Mouse (Mus musculus): ENCODE measurements around the gene Dhx32. TPM values are rescaled to one million over a fixed set of nuclear protein-coding genes. Genes with fewer than 3 reads are reported as not detected.

Dhx32 gene
- polyA plus RNA-seq, 1 experiment, result 20.8 TPM

DNA sequence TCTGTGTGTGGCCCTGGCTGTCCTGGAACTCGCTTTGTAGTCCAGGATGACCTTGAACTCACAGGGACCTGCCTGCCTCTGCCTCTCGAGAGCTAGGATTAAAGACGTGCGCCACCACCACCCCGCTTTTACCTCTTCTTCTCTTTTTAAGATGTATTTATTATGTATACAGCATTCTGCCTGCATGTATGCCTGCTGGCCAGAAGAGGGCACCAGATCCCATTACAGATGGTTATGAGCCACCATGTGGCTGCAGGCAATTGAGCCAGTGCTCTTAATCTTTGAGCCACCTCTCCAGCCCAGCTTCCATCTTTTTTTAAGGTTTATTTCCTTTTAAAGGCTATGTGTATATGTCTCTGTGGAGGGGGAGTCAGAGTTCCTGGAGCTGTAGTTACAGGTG is 98.4 kb downstream of the Dhx32 start:
- Histone ChIP-seq H3K4me1 (replicated peaks; ENCODE audit: control insufficient read depth, insufficient read depth, low read length) (no peaks in the 10 kb centered on the region), H3K4me3 (ENCODE audit: control insufficient read depth, insufficient read depth, low read length) (no peak overlapping the region), H3K27me3 (ENCODE audit: control insufficient read depth, insufficient read depth, low read length) (no peaks in the 10 kb centered on the region), H3K36me3 (ENCODE audit: control insufficient read depth, insufficient read depth, low read length) (no peaks in the 10 kb centered on the region), H3K27ac (ENCODE audit: control insufficient read depth, insufficient read depth, low read length) (no peak overlapping the region)
- 91% methylated on average over 5 of the region's 5 CpGs for WGBS
- no peak for DNase-seq
- TF ChIP-seq POLR2A (IDR thresholded peaks at IDR 0.05; ENCODE audit: control insufficient read depth, extremely low read depth, insufficient read depth, low read length, poor library complexity) (no peak), CTCF (IDR thresholded peaks at IDR 0.05; ENCODE audit: borderline replicate concordance, control insufficient read depth, extremely low read depth, insufficient read depth, low read length, poor library complexity) (no peak)

DNA sequence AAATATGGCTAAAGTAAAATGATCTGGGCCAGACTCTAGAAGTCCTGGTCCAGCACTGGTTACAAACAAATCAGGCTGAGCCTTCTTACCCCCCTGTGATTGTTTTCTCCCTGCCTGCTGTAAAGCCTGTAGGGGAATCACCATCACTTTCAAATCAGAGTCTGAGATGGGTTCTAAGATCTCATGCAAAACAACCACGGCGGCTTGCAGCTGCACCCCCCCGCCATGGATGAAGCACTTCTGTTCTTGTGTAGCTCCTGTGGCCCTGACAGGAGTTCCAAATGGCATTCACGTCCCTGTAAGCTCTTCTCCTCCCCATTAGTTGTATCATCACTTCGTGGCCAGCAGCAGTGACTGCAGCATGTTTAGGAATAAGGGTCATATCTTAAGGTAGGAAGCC is 98.9 kb downstream of the Dhx32 start:
- no peak overlapping the region for H3K4me3 ChIP-seq (ENCODE audit: control insufficient read depth, insufficient read depth, low read length)
- H3K27ac ChIP-seq (ENCODE audit: control insufficient read depth, insufficient read depth, low read length), result no peak overlapping the region
- no peak for TF ChIP-seq CTCF (IDR thresholded peaks at IDR 0.05; ENCODE audit: borderline replicate concordance, control insufficient read depth, extremely low read depth, insufficient read depth, low read length, poor library complexity)
- no peak for TF ChIP-seq POLR2A (IDR thresholded peaks at IDR 0.05; ENCODE audit: control insufficient read depth, extremely low read depth, insufficient read depth, low read length, poor library complexity)
- no peaks in the 10 kb centered on the region for H3K27me3 ChIP-seq (ENCODE audit: control insufficient read depth, insufficient read depth, low read length)
- H3K4me1 ChIP-seq (replicated peaks; ENCODE audit: control insufficient read depth, insufficient read depth, low read length), result no peaks in the 10 kb centered on the region
- no peaks in the 10 kb centered on the region for H3K36me3 ChIP-seq (ENCODE audit: control insufficient read depth, insufficient read depth, low read length)
- no peak for DNase-seq
- WGBS, result 86% methylated on average over 5 of the region's 5 CpGs

DNA sequence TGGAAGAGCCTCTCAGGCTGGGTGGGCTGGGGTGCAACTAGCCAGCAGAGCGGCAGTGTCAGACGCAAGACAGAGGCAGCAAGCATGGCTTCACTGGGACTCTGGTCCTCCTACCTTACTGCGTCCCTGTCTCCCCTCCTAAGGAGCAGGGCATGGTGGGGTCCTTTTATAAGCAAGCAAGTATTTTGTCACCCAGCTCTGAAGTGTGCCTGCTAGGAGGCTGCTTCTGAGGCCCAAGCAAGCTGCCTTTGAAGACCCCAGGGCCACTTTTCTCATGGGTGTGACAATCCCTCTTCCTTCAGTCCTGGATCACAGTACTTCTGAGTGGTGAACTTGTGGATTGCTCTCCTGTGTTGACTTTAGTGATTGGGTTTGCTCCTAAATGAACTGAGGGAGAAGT is 102.6 kb downstream of the Dhx32 start, which contains the start of gene Mmp21:
TSS of gene Mmp21 (minus strand) at position 101 of the 400 bp plus-strand sequence.
- no peak for TF ChIP-seq CTCF (IDR thresholded peaks at IDR 0.05; ENCODE audit: borderline replicate concordance, control insufficient read depth, extremely low read depth, insufficient read depth, low read length, poor library complexity)
- no peak for TF ChIP-seq POLR2A (IDR thresholded peaks at IDR 0.05; ENCODE audit: control insufficient read depth, extremely low read depth, insufficient read depth, low read length, poor library complexity)
- Histone ChIP-seq H3K4me3 (ENCODE audit: control insufficient read depth, insufficient read depth, low read length) (no peak within 1 kb of the TSS), H3K27me3 (ENCODE audit: control insufficient read depth, insufficient read depth, low read length) (no peaks in the 10 kb centered on the region), H3K36me3 (ENCODE audit: control insufficient read depth, insufficient read depth, low read length) (no peaks in the 10 kb centered on the region), H3K27ac (ENCODE audit: control insufficient read depth, insufficient read depth, low read length) (no peak within 1 kb of the TSS), H3K4me1 (replicated peaks; ENCODE audit: control insufficient read depth, insufficient read depth, low read length) (no peaks in the 10 kb centered on the region)
- WGBS, result 97% methylated on average over 3 of the region's 3 CpGs
- no peak for DNase-seq

DNA sequence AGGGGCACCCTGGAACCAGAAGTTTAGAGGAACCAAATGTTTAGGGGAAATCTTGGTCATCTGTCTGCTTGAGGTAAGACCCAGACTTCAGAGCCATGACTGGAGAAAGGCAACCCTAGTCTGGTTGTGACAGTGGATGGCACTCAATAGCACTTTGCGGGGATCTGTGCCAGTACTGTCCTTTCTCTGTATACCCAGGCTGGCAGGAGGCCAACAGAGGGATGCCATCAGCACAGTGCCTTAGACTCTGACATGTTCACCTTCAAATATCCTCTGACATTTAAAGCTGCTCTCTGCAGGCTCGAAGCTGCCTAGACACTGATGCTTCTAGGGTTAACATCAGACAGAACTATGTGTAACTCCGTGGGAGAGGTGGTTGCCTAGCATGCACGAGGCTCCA is 103.1 kb downstream of the Dhx32 start:
- no peak for TF ChIP-seq POLR2A (IDR thresholded peaks at IDR 0.05; ENCODE audit: control insufficient read depth, extremely low read depth, insufficient read depth, low read length, poor library complexity)
- no peak for TF ChIP-seq CTCF (IDR thresholded peaks at IDR 0.05; ENCODE audit: borderline replicate concordance, control insufficient read depth, extremely low read depth, insufficient read depth, low read length, poor library complexity)
- H3K27ac ChIP-seq (ENCODE audit: control insufficient read depth, insufficient read depth, low read length), result no peak overlapping the region
- DNase-seq, result no peak
- H3K27me3 ChIP-seq (ENCODE audit: control insufficient read depth, insufficient read depth, low read length), result no peaks in the 10 kb centered on the region
- no peaks in the 10 kb centered on the region for H3K36me3 ChIP-seq (ENCODE audit: control insufficient read depth, insufficient read depth, low read length)
- 79% methylated on average over 4 of the region's 4 CpGs for WGBS
- H3K4me3 ChIP-seq (ENCODE audit: control insufficient read depth, insufficient read depth, low read length), result no peak overlapping the region
- no peaks in the 10 kb centered on the region for H3K4me1 ChIP-seq (replicated peaks; ENCODE audit: control insufficient read depth, insufficient read depth, low read length)

DNA sequence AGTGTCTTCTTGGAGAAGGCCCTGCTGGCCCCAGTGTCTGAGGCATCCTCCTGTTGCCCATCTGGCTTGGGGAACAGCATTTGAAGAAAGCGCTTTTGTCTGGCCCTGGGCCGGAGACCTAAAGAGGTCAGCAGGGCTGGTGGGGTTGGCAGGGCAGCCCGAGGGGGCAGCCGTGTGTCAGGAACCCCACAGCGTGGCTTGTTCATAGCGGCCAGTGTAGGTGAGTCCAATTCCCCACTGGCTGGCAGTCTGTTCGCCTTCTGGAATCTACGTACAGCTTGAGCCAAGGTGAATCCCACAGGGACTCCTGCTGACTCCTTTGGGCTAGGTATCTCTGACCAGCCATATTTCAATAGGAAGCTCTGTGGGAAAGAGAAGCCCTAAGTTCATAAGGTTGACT is 103.8 kb downstream of the Dhx32 start:
- H3K36me3 ChIP-seq (ENCODE audit: control insufficient read depth, insufficient read depth, low read length), result no peaks in the 10 kb centered on the region
- H3K27ac ChIP-seq (ENCODE audit: control insufficient read depth, insufficient read depth, low read length), result no peak overlapping the region
- H3K4me3 ChIP-seq (ENCODE audit: control insufficient read depth, insufficient read depth, low read length), result no peak overlapping the region
- H3K27me3 ChIP-seq (ENCODE audit: control insufficient read depth, insufficient read depth, low read length), result no peaks in the 10 kb centered on the region
- WGBS, result 97% methylated on average over 8 of the region's 8 CpGs
- TF ChIP-seq POLR2A (IDR thresholded peaks at IDR 0.05; ENCODE audit: control insufficient read depth, extremely low read depth, insufficient read depth, low read length, poor library complexity), result no peak
- TF ChIP-seq CTCF (IDR thresholded peaks at IDR 0.05; ENCODE audit: borderline replicate concordance, control insufficient read depth, extremely low read depth, insufficient read depth, low read length, poor library complexity), result no peak
- no peaks in the 10 kb centered on the region for H3K4me1 ChIP-seq (replicated peaks; ENCODE audit: control insufficient read depth, insufficient read depth, low read length)
- DNase-seq, result no peak

DNA sequence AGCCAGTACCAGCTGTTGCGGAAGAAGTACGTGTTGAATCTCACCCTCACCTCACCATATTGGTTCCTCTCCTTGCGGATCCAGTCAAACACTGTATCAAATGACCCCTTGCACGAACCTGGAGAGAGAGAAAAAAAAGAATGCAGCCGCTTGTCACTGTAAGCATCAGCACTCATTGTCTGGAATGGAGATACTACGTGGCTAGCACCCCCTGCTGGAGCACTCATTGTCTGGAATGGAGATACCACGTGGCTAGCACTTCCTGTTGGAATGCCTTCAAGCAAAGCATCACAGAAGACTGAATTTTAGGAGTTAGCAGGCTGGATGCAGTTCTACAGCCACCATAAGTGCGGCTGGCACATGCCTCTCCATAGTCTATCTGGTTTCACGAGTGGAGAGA is 106.5 kb downstream of the Dhx32 start:
- no peak for DNase-seq
- WGBS, result 83% methylated on average over 9 of the region's 9 CpGs

More for the DNA sequence above, 106.5 kb downstream of the Dhx32 start:
- H3K27me3 ChIP-seq (ENCODE audit: control insufficient read depth, insufficient read depth, low read length), result no peaks in the 10 kb centered on the region
- H3K27ac ChIP-seq (ENCODE audit: control insufficient read depth, insufficient read depth, low read length), result no peak overlapping the region
- no peak for TF ChIP-seq CTCF (IDR thresholded peaks at IDR 0.05; ENCODE audit: borderline replicate concordance, control insufficient read depth, extremely low read depth, insufficient read depth, low read length, poor library complexity)
- TF ChIP-seq POLR2A (IDR thresholded peaks at IDR 0.05; ENCODE audit: control insufficient read depth, extremely low read depth, insufficient read depth, low read length, poor library complexity), result no peak
- no peak overlapping the region for H3K4me3 ChIP-seq (ENCODE audit: control insufficient read depth, insufficient read depth, low read length)
- peaks cover 15% of the 10 kb centered on the region for H3K36me3 ChIP-seq (ENCODE audit: control insufficient read depth, insufficient read depth, low read length)
- no peaks in the 10 kb centered on the region for H3K4me1 ChIP-seq (replicated peaks; ENCODE audit: control insufficient read depth, insufficient read depth, low read length)

Other genes with a start within 250 kb of the Dhx32 start
- not detected in 2 replicates for gene Tex36, start 180.6 kb downstream of the Dhx32 start, polyA plus RNA-seq (2012; rRNA removed)
- gene Edrf1, start 145.2 kb downstream of the Dhx32 start, polyA plus RNA-seq (2012; rRNA removed), result 15.7 and 17.7 TPM in 2 replicates
- not detected in 2 replicates for gene Mmp21, start 102.7 kb downstream of the Dhx32 start, polyA plus RNA-seq (2012; rRNA removed)
- 23.3 and 25.1 TPM in 2 replicates for gene Bccip, start 73.4 kb downstream of the Dhx32 start, polyA plus RNA-seq (2012; rRNA removed)
- 19.3 and 22.5 TPM in 2 replicates for gene Uros, start 72.7 kb downstream of the Dhx32 start, polyA plus RNA-seq (2012; rRNA removed)
- 0.08 and 0.32 TPM in 2 replicates for gene Fank1, start 5.9 kb downstream of the Dhx32 start, polyA plus RNA-seq (2012; rRNA removed)

Measured in thymus, adult 2 months (tissue).